Mouse (Mus musculus) forebrain, embryonic 12.5 days (tissue): ENCODE results near the gene Rnf181. TPM values are rescaled to one million over a fixed set of nuclear protein-coding genes. Genes with fewer than 3 reads are reported as not detected.

Experiments used
- ATAC-seq: fragments of 200-750 bp; cut with Nextera tagmentation; 2 replicates; pipeline ENCODE4 v1.8.0; 2017; ENCODE audit warnings: moderate TSS enrichment; ENCODE audit not compliant: low FRiP score
- H3K27ac ChIP-seq: fragments of 300-500 bp; sonication (generic); 2 replicates; pipeline ENCODE4 v1.5.1; 2016; ENCODE audit warnings: mild to moderate bottlenecking
- H3K27me3 ChIP-seq: fragments of 300-500 bp; sonication (generic); 2 replicates; pipeline ENCODE4 v1.6.1; 2016; ENCODE audit warnings: mild to moderate bottlenecking
- H3K36me3 ChIP-seq: fragments of 300-500 bp; sonication (generic); replicated peaks from 2 replicates; pipeline ENCODE4 v1.6.1; 2016; ENCODE audit warnings: mild to moderate bottlenecking
- H3K4me1 ChIP-seq: fragments of 300-500 bp; sonication (generic); 2 replicates; pipeline ENCODE4 v1.6.1; 2016
- H3K4me2 ChIP-seq: fragments of 300-500 bp; sonication (generic); 2 replicates; pipeline ENCODE4 v1.6.1; 2016; ENCODE audit warnings: mild to moderate bottlenecking, moderate library complexity
- H3K4me3 ChIP-seq: fragments of 300-500 bp; sonication (generic); replicated peaks from 2 replicates; pipeline ENCODE4 v1.5.1; 2016; ENCODE audit warnings: mild to moderate bottlenecking
- H3K9ac ChIP-seq: fragments of 300-500 bp; sonication (generic); 2 replicates; pipeline ENCODE4 v1.6.1; 2016; ENCODE audit warnings: mild to moderate bottlenecking
- H3K9me3 ChIP-seq: fragments of 300-500 bp; sonication (generic); 2 replicates; pipeline ENCODE4 v1.6.1; 2016
- WGBS: fragments of 180-500 bp; shearing (Covaris S2); methylation state at CpG from one replicate; pipeline ENCODE4 v1.1.7; 2016; 5-methylcytosine and 5-hydroxymethylcytosine counted together
- polyA plus RNA-seq: library from polyadenylated mRNA; unstranded; fragments of >200 nt; fragmentation: Nextera tagmentation; extraction: Ambion mirVana; gene quantifications from 2 replicates; pipeline ENCODE4 v1.2.1, GENCODE M21; 2016

Rnf181 gene
- polyA plus RNA-seq, 1 experiment from 2014 or later = 97.5 TPM

DNA sequence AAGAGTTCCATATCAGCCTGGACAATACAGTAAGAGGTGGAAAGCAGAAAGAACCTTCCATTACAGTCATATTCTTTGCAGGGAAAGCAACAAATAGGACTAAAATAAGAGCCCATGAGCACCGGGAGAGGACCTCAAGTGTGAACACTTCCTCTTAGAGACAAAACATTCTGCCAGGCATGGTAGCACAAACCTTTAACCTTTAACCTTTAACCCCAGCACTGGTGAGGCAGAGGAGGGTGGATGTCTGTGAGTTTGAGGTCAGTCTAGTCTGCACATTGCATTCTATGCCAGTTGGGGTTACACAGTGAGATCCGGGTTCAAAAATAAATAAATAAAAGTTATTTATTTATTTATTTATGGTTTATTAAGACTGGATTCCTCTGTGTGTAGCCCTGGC is 26.3 kb downstream of the Rnf181 start:
- no peak overlapping the region for H3K4me2 ChIP-seq
- peaks cover 14% of the 10 kb centered on the region for H3K4me1 ChIP-seq
- H3K27me3 ChIP-seq = no peaks in the 10 kb centered on the region
- ATAC-seq = no peak
- 79% methylated on average over 2 of the region's 2 CpGs for WGBS
- H3K36me3 ChIP-seq = peaks cover 45% of the 10 kb centered on the region
- no peak overlapping the region for H3K9ac ChIP-seq
- H3K4me3 ChIP-seq = no peak overlapping the region
- H3K27ac ChIP-seq = no peak overlapping the region
- H3K9me3 ChIP-seq = no peaks in the 10 kb centered on the region

DNA sequence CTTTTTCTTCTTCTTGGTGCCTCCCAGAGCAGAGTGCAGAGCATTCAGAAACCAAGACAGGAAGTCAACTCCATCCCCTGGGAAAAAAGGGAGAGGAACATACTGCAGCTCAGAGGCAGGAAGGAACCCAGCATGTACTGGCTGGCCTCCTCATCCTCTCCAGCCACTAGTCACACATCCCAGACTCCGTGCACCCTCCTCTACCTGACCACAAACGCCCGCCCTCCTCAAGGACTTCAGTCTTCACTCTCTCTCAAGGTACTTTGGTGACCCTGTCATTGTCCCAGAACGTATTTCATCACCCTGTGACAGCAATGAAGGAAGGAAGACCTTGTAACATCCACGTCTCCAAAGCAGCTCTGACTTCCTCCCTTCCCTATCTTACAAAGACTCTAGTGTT is 33.6 kb downstream of the Rnf181 start:
- no peak overlapping the region for H3K27ac ChIP-seq
- H3K27me3 ChIP-seq = no peaks in the 10 kb centered on the region
- H3K4me2 ChIP-seq = no peak overlapping the region
- ATAC-seq = no peak
- no peaks in the 10 kb centered on the region for H3K4me1 ChIP-seq
- no peak overlapping the region for H3K9ac ChIP-seq
- no peak overlapping the region for H3K4me3 ChIP-seq
- H3K9me3 ChIP-seq = no peaks in the 10 kb centered on the region
- H3K36me3 ChIP-seq = peaks cover 92% of the 10 kb centered on the region
- WGBS = 81% methylated on average over 5 of the region's 5 CpGs

DNA sequence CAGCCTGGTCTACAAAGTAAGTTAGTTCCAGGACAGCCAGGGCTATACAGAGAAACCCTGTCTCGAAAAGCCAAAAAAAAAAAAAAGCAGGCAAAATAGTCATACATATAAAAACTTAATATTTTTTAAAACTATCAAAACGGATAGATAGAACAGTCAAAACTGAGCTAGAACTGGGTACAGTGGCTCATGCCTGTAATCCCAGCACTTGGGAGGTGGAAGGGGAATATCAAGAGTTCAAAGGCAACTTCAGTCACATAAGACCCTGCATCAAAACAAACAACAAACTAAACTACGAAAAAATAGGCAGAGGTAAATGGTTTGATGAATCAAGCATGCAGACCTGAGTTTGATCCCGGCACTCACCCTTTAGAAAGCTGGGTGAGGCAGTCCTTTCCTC is 36.6 kb downstream of the Rnf181 start:
- H3K36me3 ChIP-seq = peaks cover 91% of the 10 kb centered on the region

DNA sequence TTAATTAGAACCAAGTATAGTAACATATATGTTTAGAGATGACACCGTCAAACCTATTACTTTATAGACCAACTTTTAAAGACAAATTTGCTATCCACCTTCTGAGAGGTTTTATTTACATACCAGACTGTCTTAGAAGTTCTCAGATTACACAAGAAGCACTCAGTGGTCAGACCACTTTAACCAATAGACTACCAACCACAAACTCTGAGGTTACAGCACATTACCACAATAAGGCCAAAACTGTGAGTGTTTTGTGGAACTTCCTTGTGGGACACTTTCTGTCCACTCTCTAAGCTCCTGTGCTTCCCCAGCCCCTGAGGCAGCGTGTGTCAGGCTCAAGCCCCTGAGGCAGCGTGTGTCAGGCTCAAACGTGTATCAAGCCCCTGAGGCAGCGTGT is 37.7 kb downstream of the Rnf181 start:
- H3K4me3 ChIP-seq = no peak overlapping the region
- no peaks in the 10 kb centered on the region for H3K27me3 ChIP-seq
- H3K9me3 ChIP-seq = no peaks in the 10 kb centered on the region
- H3K4me1 ChIP-seq = no peaks in the 10 kb centered on the region
- WGBS = 93% methylated on average over 5 of the region's 5 CpGs
- H3K4me2 ChIP-seq = no peak overlapping the region
- H3K9ac ChIP-seq = no peak overlapping the region
- no peak for ATAC-seq
- peaks cover 90% of the 10 kb centered on the region for H3K36me3 ChIP-seq
- H3K27ac ChIP-seq = no peak overlapping the region

More for the DNA sequence above, 36.6 kb downstream of the Rnf181 start:
- Histone ChIP-seq H3K27ac (no peak overlapping the region), H3K4me1 (no peaks in the 10 kb centered on the region), H3K4me2 (no peak overlapping the region), H3K27me3 (no peaks in the 10 kb centered on the region), H3K4me3 (no peak overlapping the region), H3K9me3 (no peaks in the 10 kb centered on the region), H3K9ac (no peak overlapping the region)
- ATAC-seq = no peak
- 92% methylated on average over 4 of the region's 4 CpGs for WGBS

DNA sequence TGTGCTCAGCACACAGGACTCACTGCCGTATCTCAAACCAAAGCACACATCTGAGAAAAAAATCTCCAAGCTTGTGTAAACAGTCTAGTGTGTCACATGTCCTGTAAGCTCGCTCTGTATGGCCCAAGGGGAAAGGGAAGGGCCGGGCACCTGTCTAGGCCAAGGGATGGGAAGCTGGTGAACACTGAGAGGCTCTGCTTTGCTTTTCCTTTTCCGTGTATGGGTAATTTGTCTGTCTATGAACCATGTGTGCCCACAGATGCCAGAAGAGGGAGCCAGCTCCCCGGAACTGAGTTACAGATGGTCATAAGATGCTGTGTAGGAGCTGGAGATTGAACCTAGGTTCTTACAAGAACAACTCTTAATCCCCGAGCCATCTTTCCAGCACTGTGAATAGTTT is 40.5 kb downstream of the Rnf181 start:
- H3K36me3 ChIP-seq = peaks cover 91% of the 10 kb centered on the region
- WGBS = 82% methylated on average over 6 of the region's 6 CpGs

DNA sequence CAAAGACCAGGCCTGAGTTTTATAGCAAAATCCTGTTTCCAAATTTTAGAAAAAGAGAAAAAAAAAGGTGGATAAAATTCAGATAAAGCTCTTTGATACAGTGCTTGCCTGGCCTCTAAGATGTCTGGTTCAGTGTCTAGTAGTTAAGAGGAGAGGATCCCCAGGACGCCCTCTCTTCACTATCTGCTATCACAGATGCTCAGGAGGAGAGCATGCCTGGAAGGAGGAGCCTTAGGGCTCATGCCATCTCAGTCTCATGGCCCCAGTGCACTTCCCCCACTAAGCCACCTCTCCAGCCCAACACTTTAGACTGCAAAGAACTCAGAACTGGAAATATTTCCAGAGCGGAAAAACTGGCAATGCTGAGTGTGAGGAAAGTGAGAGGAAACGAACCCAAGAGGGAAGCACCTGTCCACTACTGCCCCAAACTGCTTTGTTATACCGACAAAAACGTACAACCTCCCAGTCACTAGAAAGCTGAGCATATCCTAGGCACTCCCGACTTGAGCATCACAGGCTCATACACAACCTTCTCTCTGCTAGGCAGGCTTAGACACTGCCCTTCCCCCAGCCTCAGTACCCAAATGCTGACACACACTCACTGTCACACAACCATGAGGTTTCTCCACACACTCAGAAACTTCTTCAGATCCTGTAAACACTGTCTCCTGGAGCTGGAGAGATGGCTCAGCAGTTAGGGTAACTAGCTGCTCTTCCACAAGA is 42.8 kb downstream of the Rnf181 start:
- H3K27ac ChIP-seq = no peak overlapping the region
- no peak overlapping the region for H3K4me3 ChIP-seq
- no peak overlapping the region for H3K4me2 ChIP-seq
- ATAC-seq = no peak
- H3K27me3 ChIP-seq = no peaks in the 10 kb centered on the region
- H3K9me3 ChIP-seq = no peaks in the 10 kb centered on the region
- WGBS = 85% methylated on average over 6 of the region's 6 CpGs
- no peak overlapping the region for H3K9ac ChIP-seq
- peaks cover 96% of the 10 kb centered on the region for H3K36me3 ChIP-seq
- no peaks in the 10 kb centered on the region for H3K4me1 ChIP-seq

More for the DNA sequence above, 40.5 kb downstream of the Rnf181 start:
- Histone ChIP-seq H3K4me2 (no peak overlapping the region), H3K4me1 (no peaks in the 10 kb centered on the region), H3K27ac (no peak overlapping the region), H3K9ac (no peak overlapping the region), H3K9me3 (no peaks in the 10 kb centered on the region), H3K4me3 (no peak overlapping the region), H3K27me3 (no peaks in the 10 kb centered on the region)
- ATAC-seq = no peak

DNA sequence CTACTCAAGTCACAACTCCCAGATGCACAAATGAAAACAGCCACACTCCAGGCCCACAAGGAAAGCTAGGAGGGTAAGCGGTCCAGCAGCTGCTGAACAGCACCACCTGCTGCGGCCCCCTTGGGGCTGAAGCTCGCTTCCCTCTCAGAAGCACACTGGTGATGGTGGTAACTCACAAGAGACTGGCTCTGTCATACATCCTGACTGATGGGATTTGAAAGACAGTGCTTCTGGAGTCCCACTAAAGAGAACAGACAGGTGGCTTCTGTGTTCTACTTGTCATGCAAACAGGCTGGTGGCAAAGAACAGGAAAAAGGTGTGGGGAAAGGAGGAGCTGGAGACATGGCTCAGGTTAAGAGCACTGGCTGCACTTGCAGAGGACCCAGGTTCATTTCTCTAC is 43.8 kb downstream of the Rnf181 start:
- WGBS = 93% methylated on average over 3 of the region's 3 CpGs
- no peak for ATAC-seq

DNA sequence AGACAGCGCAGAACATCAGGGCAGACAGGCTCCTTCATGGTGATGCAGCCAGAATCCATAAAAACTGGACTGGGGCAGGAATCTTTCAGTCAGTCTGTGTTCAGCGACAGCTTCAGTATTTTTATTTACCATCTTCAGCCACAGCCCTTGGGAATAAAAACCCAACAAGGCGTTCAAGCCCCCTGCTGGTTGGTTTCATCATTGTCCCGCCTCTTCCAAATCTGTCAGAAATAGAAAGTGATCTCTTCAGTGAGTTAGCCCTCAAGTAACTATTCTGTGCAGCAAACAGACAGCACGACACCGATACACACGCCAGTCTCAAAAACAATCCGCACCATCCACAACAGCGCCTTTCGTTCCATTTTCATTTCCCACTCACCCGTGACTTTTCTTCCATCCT is 47.7 kb downstream of the Rnf181 start:
- H3K36me3 ChIP-seq = peaks cover 87% of the 10 kb centered on the region
- H3K4me2 ChIP-seq = no peak overlapping the region
- no peak overlapping the region for H3K4me3 ChIP-seq
- no peaks in the 10 kb centered on the region for H3K27me3 ChIP-seq
- no peaks in the 10 kb centered on the region for H3K4me1 ChIP-seq
- WGBS = 85% methylated on average over 11 of the region's 11 CpGs
- H3K9me3 ChIP-seq = no peaks in the 10 kb centered on the region
- H3K9ac ChIP-seq = no peak overlapping the region
- no peak overlapping the region for H3K27ac ChIP-seq
- ATAC-seq = no peak

More for the DNA sequence above, 43.8 kb downstream of the Rnf181 start:
- Histone ChIP-seq H3K36me3 (peaks cover 96% of the 10 kb centered on the region), H3K4me2 (no peak overlapping the region), H3K27me3 (no peaks in the 10 kb centered on the region), H3K4me1 (no peaks in the 10 kb centered on the region), H3K9ac (no peak overlapping the region), H3K4me3 (no peak overlapping the region), H3K27ac (no peak overlapping the region), H3K9me3 (no peaks in the 10 kb centered on the region)

DNA sequence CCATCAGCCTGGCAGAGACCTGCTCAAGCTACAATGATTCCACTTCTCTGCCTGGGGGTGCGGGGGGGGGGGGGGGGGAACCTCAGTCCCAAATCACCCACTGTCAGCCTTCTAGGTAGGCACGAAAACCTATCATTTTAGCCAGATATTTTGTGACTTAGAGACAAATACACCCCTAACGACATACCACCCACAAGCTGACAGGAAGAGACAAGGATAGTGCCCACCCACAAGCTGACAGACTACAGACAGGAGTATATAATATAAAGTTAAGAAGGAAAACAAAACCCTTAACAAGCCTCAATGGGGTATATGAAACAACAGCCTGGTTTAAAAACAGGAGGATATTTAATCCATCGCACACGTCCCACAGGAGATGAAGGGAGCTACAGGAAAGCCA is 48.3 kb downstream of the Rnf181 start:
- Histone ChIP-seq H3K36me3 (peaks cover 86% of the 10 kb centered on the region), H3K27ac (no peak overlapping the region), H3K4me1 (no peaks in the 10 kb centered on the region), H3K9ac (no peak overlapping the region), H3K4me2 (no peak overlapping the region), H3K9me3 (no peaks in the 10 kb centered on the region), H3K4me3 (no peak overlapping the region), H3K27me3 (no peaks in the 10 kb centered on the region)
- ATAC-seq = no peak
- WGBS = 93% methylated on average over 4 of the region's 5 CpGs

DNA sequence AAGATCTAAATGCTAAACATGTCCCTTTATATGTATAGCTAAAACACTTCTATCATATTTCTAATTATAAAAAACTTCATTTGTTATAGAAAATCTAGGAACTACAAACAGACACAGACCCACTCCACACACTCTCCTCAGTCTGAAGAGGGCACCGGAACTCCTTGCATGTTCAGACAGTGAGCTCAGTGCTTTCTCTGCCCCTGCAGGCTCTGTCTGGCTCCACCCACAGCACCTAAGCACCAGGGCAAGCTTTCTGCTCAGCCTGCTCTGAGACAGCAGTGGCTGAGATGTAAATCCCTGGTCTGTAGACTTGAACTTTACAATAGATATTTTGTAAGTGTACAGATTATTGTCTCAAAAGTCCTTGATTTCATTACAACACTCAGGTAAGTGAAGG is 50.7 kb downstream of the Rnf181 start:
- Histone ChIP-seq H3K27me3 (no peaks in the 10 kb centered on the region), H3K9me3 (no peaks in the 10 kb centered on the region), H3K27ac (no peak overlapping the region), H3K36me3 (peaks cover 76% of the 10 kb centered on the region), H3K4me3 (no peak overlapping the region), H3K9ac (no peak overlapping the region), H3K4me2 (no peak overlapping the region), H3K4me1 (no peaks in the 10 kb centered on the region)
- ATAC-seq = no peak
- 91% methylated on average over 1 of the region's 1 CpGs for WGBS

DNA sequence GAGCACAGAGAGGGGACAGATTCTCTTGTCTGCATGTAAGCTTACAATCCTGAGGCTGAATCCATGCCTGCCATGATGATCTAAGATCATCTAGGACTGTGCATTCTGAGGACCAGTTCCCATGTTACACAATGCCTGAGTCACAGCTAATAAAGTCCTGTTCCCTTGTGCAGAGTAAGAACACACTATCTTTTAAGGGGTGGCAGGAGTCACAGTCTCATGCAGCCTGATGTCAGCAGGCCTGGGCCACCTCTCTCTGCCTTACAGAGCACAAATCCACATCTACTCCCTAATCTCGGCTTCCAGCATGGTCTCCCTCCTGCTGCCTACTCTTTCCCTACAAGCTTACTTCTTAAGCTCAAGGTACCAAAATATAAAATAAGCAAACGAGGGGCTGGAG is 51.4 kb downstream of the Rnf181 start:
- no peaks in the 10 kb centered on the region for H3K4me1 ChIP-seq

DNA sequence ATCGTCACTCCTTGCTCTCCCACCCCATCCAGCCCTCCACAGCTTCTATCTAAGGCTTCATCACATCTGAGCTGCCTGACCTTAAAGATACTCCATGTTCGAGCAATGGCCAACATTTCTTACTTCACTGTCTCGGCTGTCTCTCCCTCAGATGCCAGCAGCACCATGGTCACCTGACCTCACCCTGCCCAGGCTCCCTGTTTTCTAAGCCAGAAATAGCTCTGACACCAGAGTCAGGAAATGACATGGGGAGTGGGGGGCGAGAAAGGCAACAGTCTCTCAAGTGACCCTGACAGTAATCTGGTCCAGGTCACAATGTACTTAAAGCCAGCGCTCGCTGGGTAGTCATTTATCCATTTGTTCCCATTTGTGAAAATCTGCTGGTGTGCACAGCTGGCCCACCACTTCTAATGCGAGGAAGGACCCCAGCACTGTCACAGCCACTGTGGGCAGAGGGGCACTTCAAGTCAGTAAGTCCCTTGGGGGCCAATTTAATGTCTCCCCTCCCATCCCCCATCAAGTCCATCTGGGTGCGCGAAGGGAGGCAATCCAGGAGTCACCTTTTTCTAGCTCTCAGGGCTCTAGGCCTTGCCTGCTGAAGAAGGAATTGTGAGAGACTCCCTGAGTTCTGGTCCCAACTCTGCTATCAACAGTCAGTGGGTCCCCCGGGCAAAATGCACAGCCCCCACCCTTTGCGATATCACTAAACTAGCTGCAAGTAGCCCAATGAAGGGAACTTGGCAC is 53.5 kb downstream of the Rnf181 start:
- WGBS = 92% methylated on average over 11 of the region's 11 CpGs
- no peaks in the 10 kb centered on the region for H3K27me3 ChIP-seq
- no peak overlapping the region for H3K27ac ChIP-seq
- no peak overlapping the region for H3K4me2 ChIP-seq
- peaks cover 49% of the 10 kb centered on the region for H3K36me3 ChIP-seq
- H3K4me1 ChIP-seq = no peaks in the 10 kb centered on the region
- no peaks in the 10 kb centered on the region for H3K9me3 ChIP-seq
- no peak overlapping the region for H3K9ac ChIP-seq
- ATAC-seq = no peak
- H3K4me3 ChIP-seq = no peak overlapping the region

More for the DNA sequence above, 51.4 kb downstream of the Rnf181 start:
- no peak overlapping the region for H3K27ac ChIP-seq
- ATAC-seq = no peak
- 88% methylated on average over 2 of the region's 2 CpGs for WGBS
- H3K4me2 ChIP-seq = no peak overlapping the region
- H3K9ac ChIP-seq = no peak overlapping the region
- no peaks in the 10 kb centered on the region for H3K9me3 ChIP-seq
- peaks cover 70% of the 10 kb centered on the region for H3K36me3 ChIP-seq
- no peaks in the 10 kb centered on the region for H3K27me3 ChIP-seq
- H3K4me3 ChIP-seq = no peak overlapping the region

DNA sequence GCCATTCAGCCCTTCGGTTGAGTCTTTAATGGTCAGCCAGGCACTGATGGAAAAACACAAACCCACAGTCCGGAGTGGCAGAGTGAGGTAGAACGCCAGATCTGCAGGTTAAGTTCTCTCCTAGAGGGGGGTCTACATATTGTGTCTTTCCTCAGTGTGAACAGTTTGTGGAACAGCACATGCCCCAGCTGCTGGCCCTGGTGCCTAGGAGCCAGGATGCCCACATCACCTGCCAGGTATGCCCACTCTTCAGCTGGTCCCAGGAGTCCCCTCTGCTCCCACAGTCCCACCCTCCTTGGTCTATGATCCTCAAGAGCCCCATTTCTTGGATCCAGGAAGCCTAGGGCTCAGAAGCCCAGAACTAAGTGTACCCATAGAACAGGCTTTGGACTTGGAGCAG is 54.6 kb downstream of the Rnf181 start:
- 96% methylated on average over 3 of the region's 3 CpGs for WGBS
- peaks cover 38% of the 10 kb centered on the region for H3K36me3 ChIP-seq
- ATAC-seq = no peak
- no peak overlapping the region for H3K4me2 ChIP-seq
- no peaks in the 10 kb centered on the region for H3K9me3 ChIP-seq
- H3K4me3 ChIP-seq = no peak overlapping the region
- no peaks in the 10 kb centered on the region for H3K4me1 ChIP-seq
- no peak overlapping the region for H3K27ac ChIP-seq
- H3K9ac ChIP-seq = no peak overlapping the region
- H3K27me3 ChIP-seq = no peaks in the 10 kb centered on the region
